Mouse (Mus musculus) kidney, embryonic 16.5 days (tissue): Measurements from ENCODE around the gene Cstad. TPM values are rescaled to one million over a fixed set of nuclear protein-coding genes. Genes with fewer than 3 reads are reported as not detected.

Source experiments
- ATAC-seq: fragments of 200-750 bp; cut with Nextera tagmentation; 2 replicates; pipeline ENCODE4 v1.8.0; 2017; ENCODE audit warnings: moderate TSS enrichment; ENCODE audit not compliant: low FRiP score, low TSS enrichment
- H3K27ac ChIP-seq: fragments of 300-500 bp; sonication (generic); 2 replicates; pipeline ENCODE4 v1.5.1; 2014; ENCODE audit warnings: low read length
- H3K27me3 ChIP-seq: fragments of 300-500 bp; sonication (generic); 2 replicates; pipeline ENCODE4 v1.6.1; 2014; ENCODE audit warnings: low read length, control low read depth, mixed read lengths; ENCODE audit not compliant: insufficient read depth
- H3K36me3 ChIP-seq: fragments of 300-500 bp; sonication (generic); 2 replicates; pipeline ENCODE4 v1.6.1; 2014; ENCODE audit warnings: low read length, control low read depth, mixed read lengths; ENCODE audit not compliant: insufficient read depth
- H3K4me1 ChIP-seq: fragments of 300-500 bp; sonication (generic); 2 replicates; pipeline ENCODE4 v1.6.1; 2014; ENCODE audit warnings: low read length, control low read depth, mixed read lengths; ENCODE audit not compliant: insufficient read depth
- H3K4me2 ChIP-seq: fragments of 300-500 bp; sonication (generic); replicated peaks from 2 replicates; pipeline ENCODE4 v1.6.1; 2014; ENCODE audit warnings: low read depth, low read length
- H3K4me3 ChIP-seq: fragments of 300-500 bp; sonication (generic); 2 replicates; pipeline ENCODE4 v1.5.1; 2014; ENCODE audit warnings: mild to moderate bottlenecking, low read length
- H3K9ac ChIP-seq: fragments of 300-500 bp; sonication (generic); replicated peaks from 2 replicates; pipeline ENCODE4 v1.6.1; 2014; ENCODE audit warnings: low read length
- H3K9me3 ChIP-seq: fragments of 300-500 bp; sonication (generic); 2 replicates; pipeline ENCODE4 v1.6.1; 2016; ENCODE audit warnings: low read length, control low read depth
- WGBS: fragments of 180-500 bp; shearing (Covaris S2); extraction: QIAGEN DNeasy Blood & Tissue Kit; methylation state at CpG from one replicate; pipeline ENCODE4 v1.1.7; 2014; 5-methylcytosine and 5-hydroxymethylcytosine counted together
- polyA plus RNA-seq: library from polyadenylated mRNA; unstranded; fragments of >200 nt; fragmentation: Nextera tagmentation; extraction: Ambion mirVana; gene quantifications from 2 replicates; pipeline ENCODE4 v1.2.1, GENCODE M21; 2015

The Cstad gene
- polyA plus RNA-seq, 1 experiment from 2014 or later: 1.5 TPM

- H3K27ac ChIP-seq: no peak overlapping the region
- 64% methylated on average over 6 of the region's 6 CpGs for WGBS
- H3K4me2 ChIP-seq: no peak overlapping the region
- no peak for ATAC-seq
- no peaks in the 10 kb centered on the region for H3K9me3 ChIP-seq
- H3K27me3 ChIP-seq: no peaks in the 10 kb centered on the region
- no peaks in the 10 kb centered on the region for H3K36me3 ChIP-seq
- peaks cover 51% of the 10 kb centered on the region for H3K4me1 ChIP-seq
- peak overlapping the region; percentile 18; the same call in 1 of the 2 replicates for H3K9ac ChIP-seq
- H3K4me3 ChIP-seq: no peak overlapping the region
Measured at GRCm38 (mm10) chr2:30592391-30592790, 2.4 kb upstream of the Cstad start.

- Histone ChIP-seq H3K4me1 (peaks cover 46% of the 10 kb centered on the region), H3K27me3 (no peaks in the 10 kb centered on the region), H3K9ac (0 out of 2 replicates have a peak overlapping the region, but pooled peaks have one; percentile 18), H3K9me3 (no peaks in the 10 kb centered on the region), H3K36me3 (no peaks in the 10 kb centered on the region), H3K4me3 (no peak overlapping the region), H3K4me2 (no peak overlapping the region), H3K27ac (no peak overlapping the region)
- ATAC-seq: no peak
- 82% methylated on average over 6 of the region's 6 CpGs for WGBS
Measured at GRCm38 (mm10) chr2:30592951-30593350, 1.9 kb upstream of the Cstad start.

- ATAC-seq: no peak
- Histone ChIP-seq H3K4me3 (peak overlapping the region; percentile 64; the same call in 1 of the 2 replicates), H3K9me3 (no peaks in the 10 kb centered on the region), H3K27ac (peak overlapping the region; percentile 99), H3K4me2 (peak overlapping the region; percentile 78), H3K36me3 (no peaks in the 10 kb centered on the region), H3K27me3 (no peaks in the 10 kb centered on the region), H3K9ac (peak overlapping the region; percentile 77), H3K4me1 (peaks cover 43% of the 10 kb centered on the region)
- WGBS: 54% methylated on average over 13 of the region's 13 CpGs
Measured at GRCm38 (mm10) chr2:30593636-30594310, 1.1 kb upstream of the Cstad start.

- Histone ChIP-seq H3K36me3 (no peaks in the 10 kb centered on the region), H3K4me3 (peak overlapping the region; percentile 64)
- ATAC-seq: no peak
Measured at GRCm38 (mm10) chr2:30595796-30596195, 956 bp downstream of the Cstad start.

GRCm38 (mm10) chr2:30599621-30600020, 4.8 kb downstream of the Cstad start:
- 49% methylated on average over 3 of the region's 3 CpGs for WGBS
- H3K27ac ChIP-seq: peak overlapping the region; percentile 96
- ATAC-seq: no peak
- peaks cover 55% of the 10 kb centered on the region for H3K4me1 ChIP-seq
- no peaks in the 10 kb centered on the region for H3K27me3 ChIP-seq
- H3K9me3 ChIP-seq: no peaks in the 10 kb centered on the region
- H3K4me2 ChIP-seq: no peak overlapping the region
- no peak overlapping the region for H3K9ac ChIP-seq
- no peaks in the 10 kb centered on the region for H3K36me3 ChIP-seq
- H3K4me3 ChIP-seq: no peak overlapping the region

More at GRCm38 (mm10) chr2:30595796-30596195, 956 bp downstream of the Cstad start:
- H3K9ac ChIP-seq: peak overlapping the region; percentile 77
- H3K9me3 ChIP-seq: no peaks in the 10 kb centered on the region
- H3K4me2 ChIP-seq: peak overlapping the region; percentile 78
- no peaks in the 10 kb centered on the region for H3K27me3 ChIP-seq
- peak overlapping the region; percentile 99 for H3K27ac ChIP-seq
- 75% methylated on average over 4 of the region's 4 CpGs for WGBS
- H3K4me1 ChIP-seq: peaks cover 48% of the 10 kb centered on the region

GRCm38 (mm10) chr2:30600291-30600690, 5.5 kb downstream of the Cstad start:
- Histone ChIP-seq H3K4me2 (peak overlapping the region; percentile 44), H3K4me3 (0 out of 2 replicates have a peak overlapping the region, but pooled peaks have one; percentile 5), H3K4me1 (peaks cover 57% of the 10 kb centered on the region), H3K9me3 (no peaks in the 10 kb centered on the region), H3K27me3 (no peaks in the 10 kb centered on the region), H3K27ac (peak overlapping the region; percentile 96), H3K9ac (peak overlapping the region; percentile 65), H3K36me3 (no peaks in the 10 kb centered on the region)
- ATAC-seq: 0 out of 2 replicates have a peak, but pooled peaks have one; percentile 27
- 8% methylated on average over 9 of the region's 9 CpGs for WGBS

- 11% methylated on average over 19 of the region's 20 CpGs for WGBS
- H3K4me1 ChIP-seq: peaks cover 58% of the 10 kb centered on the region
- peak overlapping the region; percentile 65 for H3K9ac ChIP-seq
- H3K27ac ChIP-seq: peak overlapping the region; percentile 96
- H3K4me3 ChIP-seq: no peak overlapping the region
- no peaks in the 10 kb centered on the region for H3K27me3 ChIP-seq
- H3K9me3 ChIP-seq: no peaks in the 10 kb centered on the region
- no peak for ATAC-seq
- no peaks in the 10 kb centered on the region for H3K36me3 ChIP-seq
- peak overlapping the region; percentile 44 for H3K4me2 ChIP-seq
Measured at GRCm38 (mm10) chr2:30600965-30601841, 6.4 kb downstream of the Cstad start.

- Histone ChIP-seq H3K4me2 (no peak overlapping the region), H3K4me1 (peaks cover 71% of the 10 kb centered on the region), H3K36me3 (no peaks in the 10 kb centered on the region), H3K27me3 (no peaks in the 10 kb centered on the region), H3K9me3 (no peaks in the 10 kb centered on the region), H3K4me3 (no peak overlapping the region), H3K9ac (no peak overlapping the region), H3K27ac (peak overlapping the region; percentile 96)
- no peak for ATAC-seq
Measured at GRCm38 (mm10) chr2:30602451-30602850, 7.6 kb downstream of the Cstad start.

GRCm38 (mm10) chr2:30603731-30604130, 8.9 kb downstream of the Cstad start:
- no peaks in the 10 kb centered on the region for H3K9me3 ChIP-seq
- ATAC-seq: no peak
- H3K4me2 ChIP-seq: no peak overlapping the region
- no peaks in the 10 kb centered on the region for H3K36me3 ChIP-seq
- H3K9ac ChIP-seq: no peak overlapping the region
- H3K27ac ChIP-seq: peak overlapping the region; percentile 96; the same call in 1 of the 2 replicates
- 77% methylated on average over 5 of the region's 5 CpGs for WGBS
- H3K4me1 ChIP-seq: peaks cover 77% of the 10 kb centered on the region
- no peak overlapping the region for H3K4me3 ChIP-seq
- no peaks in the 10 kb centered on the region for H3K27me3 ChIP-seq
